Mouse (Mus musculus) retina, embryonic 14.5 days (tissue): ENCODE measurements at regions not wholly inside any gene's neighbourhood (a gene's known extent, or its start where the extent isn't known, plus 50 kb on each side); places are given as distances from the start of the nearest gene placed in this dataset.

Experiments
- DNase-seq: peaks from one replicate; pipeline ENCODE4 v3.0.0-alpha.2; 2015; ENCODE audit warnings: low spot score

DNA sequence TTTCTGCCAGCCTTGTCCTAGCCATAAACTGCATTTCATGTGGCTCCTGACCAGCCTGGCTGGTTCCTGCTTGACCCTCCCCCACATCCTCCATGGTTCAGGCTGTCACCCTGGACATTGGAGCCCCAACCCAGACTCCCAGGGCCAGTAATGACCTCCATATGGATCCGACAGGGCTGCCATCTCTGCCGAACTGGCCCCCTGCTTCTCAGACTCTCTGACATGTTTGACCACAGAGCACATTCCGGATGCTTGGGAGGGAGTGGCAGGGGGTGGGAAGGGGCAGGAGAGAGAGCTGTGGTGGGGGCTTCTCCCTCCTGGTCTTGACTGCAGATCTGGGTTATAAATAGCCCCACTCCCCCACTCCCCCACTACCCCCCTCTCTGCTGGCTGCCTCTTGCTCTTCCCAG lies 59.0 kb upstream of the Actrt2 start:
- DNase-seq, result no peak

DNA sequence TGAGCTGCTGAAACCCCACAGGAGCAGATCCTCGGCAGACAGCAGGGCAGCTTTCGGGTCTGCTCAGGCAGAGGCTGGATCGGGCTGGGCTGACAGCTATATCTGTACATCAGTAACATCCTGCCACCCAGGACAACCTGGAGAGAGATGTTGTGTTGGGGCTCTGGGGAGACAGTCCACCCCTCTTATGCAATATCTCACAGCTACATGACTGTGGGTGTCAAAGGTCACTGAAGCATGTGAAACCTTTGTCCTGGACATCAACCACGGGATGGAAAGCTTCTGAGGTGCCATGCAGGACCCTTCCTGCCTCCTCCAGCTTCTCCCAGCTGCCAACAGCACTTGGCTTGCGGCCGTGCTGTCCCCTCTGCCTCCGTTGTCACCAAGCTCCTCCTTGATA lies 60.3 kb upstream of the Actrt2 start:
- DNase-seq, result no peak

DNA sequence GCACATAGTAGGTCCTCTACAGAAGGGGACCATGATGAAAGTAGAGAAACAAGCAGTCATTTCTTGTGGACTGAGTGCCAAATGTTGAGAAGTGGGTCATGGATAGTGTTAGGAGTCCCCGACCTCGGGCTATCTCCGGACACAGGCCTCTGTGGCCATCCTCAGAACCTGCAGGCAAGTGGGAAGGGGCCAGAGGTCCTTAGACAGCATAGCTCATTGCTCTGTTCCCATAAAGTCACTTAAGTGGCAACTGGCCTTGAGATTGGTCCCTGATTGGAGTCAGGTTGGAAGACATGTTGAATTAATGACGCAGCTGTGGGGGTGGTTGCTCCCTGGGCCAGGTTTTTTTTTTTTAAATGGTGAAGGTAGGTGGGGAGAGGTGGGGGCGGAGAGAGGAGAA lies 63.0 kb upstream of the Actrt2 start:
- DNase-seq, result no peak

DNA sequence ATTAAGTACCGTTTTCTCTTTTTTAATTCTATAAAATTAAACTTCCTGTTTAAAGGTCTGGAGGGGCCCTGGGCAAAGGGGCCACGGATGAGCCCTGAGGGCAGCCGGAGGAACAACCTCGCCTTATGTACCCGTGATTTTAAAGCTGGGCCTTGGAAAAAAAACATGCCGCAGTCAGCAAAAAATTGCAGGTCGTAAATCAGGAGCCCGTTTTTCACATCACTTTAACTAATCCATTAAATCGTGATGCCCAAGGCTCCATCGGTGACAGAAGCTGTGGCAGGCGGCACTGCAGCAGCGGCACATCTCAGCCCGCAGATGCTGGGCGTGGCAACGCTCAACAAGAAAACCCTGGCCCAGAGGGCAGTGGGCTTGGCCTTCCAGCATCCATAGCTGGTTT lies 63.7 kb upstream of the Actrt2 start:
- no peak for DNase-seq

DNA sequence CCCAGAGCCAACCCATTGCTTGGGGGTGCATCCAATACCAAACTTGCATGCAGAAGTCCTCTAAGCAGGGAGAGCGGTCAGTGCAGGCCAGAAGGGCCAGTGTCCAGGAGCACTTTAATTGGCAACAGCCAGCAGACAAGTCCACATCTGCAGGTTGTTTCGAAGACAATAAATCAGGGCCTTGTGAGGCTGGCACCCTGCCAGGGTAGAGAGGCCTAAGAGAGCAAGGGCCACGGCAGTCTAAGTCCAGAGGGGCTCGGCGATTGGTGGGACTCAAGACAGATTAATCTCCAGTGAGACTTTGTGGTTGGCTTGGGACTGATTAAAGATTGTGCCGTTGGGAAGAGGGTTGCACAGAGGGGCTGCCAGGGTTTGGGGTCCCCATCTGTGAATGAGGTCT lies 68.4 kb upstream of the Actrt2 start:
- DNase-seq, result no peak

DNA sequence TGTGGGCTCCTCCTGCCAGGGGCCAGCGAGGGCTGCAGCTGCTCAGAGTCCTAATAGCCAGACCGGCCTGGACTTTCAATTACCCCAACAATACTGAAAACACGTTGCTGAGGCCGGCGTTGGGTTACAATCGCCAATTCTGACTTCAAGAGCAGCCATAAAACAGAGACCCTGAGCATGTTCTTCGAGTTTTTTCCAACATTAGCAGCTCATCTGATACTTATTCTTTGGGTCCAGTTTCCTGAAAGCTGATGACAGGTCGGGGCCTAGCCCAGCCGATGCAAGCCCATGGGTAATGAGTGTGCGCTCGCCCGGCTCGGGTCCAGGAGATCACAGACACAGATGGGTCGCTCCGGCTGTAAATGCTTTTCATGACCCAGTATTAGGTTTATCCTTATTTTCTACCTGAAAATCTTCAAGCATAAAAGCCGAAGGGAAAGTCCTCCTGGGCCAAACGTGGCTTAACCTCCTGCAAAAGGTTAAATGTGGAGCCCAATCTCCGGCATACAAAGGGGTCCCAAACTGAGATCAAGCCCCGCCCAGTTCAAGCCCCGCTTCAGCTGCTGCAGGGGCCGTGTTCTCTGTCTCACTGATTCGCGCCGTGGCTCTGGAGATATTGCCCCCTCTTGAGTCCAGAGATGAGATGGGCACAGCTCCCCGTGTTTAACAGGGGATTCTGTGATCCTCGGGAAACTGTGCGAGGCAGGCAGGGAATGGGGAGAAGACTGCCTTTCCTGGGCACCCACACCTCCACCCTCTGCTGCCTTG lies 73.6 kb upstream of the Actrt2 start:
- DNase-seq, result no peak

DNA sequence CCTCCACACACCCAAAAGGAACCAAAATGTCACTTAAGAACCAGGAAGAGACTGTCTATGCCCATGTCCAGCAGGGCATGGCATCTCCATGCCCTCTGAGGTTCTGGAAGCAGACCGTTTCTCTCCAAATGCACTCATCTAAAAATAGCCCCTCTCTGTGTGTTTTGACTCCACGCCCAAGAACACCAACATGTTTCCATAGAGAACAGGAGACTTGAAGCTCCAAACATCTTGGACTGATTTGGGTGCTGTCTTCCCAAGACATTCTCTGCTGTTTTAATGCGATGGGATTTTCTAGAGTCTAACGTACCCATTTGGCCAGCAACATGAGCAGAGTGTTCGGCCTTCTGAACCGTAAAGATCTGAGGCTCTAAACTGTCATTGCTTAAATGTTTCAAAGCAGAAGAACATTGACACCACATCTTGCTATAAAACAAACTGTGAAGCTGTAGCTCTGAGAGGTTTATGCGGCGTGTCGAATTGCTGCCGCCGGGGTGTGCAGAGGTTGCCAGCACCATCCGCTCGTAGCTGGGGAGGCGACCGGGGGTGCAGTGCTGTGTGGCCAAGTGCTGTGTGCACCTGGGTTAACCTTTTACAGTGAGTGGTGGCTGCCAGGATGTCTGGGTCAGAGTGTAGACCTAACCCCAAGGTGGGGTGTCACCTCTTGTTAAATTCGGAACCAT lies 78.8 kb upstream of the Actrt2 start:
- DNase-seq, result no peak

DNA sequence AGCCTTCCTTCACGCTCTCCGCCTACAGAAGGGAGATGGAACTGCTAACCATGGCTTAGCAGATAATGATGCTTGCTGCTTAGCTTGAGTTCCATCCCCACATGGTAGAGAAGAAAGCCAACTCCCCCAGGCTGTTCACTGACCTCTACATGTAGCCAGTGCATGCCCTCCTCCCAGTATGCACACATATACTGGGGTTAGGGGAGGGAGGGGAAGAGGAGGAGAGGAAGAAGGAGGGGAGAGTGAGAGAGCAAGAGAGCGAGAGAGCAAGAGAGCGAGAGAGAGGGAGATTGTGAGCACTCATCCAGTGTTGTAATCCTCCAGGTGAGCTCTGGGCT lies 79.3 kb upstream of the Actrt2 start:
- no peak for DNase-seq

DNA sequence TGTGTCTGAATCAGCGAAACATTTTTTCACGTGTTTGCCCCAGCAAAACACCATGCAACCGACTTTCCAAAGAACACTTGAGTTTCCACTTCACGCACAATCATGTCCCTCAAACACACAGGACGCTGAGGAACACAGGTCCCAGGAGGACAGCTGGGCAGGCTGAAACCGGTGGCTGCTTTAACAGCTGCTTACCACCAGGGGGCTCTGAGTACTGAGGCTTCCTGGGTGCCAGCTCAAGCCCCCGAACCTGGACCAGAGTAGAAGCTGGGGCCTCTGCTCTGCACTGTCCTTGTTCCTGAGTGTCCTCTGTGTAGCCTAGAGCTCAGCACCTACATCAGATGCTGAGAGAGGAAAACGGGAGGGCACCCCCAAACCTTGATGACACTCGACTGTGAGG lies 81.5 kb upstream of the Actrt2 start:
- peak; percentile 83 for DNase-seq

DNA sequence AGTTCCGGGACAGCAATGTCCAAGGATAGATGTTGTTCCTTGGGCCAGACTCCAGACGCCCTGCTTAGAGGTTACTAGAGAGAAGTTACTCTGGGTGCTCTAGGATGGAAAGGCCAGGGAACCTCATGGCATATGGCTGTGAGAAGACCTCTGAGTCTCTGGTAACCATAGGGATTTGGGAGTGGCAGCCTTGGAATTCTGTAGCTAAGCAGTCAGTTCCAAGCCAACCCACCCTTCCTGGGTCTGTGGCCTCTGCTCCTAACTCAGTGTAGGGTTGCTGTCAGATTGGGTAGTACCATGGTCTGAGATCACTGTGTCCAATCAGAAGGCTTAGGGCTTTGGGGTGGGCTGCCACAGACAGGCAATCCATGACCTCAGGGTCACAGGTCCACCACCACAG lies 82.3 kb upstream of the Actrt2 start:
- DNase-seq, result no peak

DNA sequence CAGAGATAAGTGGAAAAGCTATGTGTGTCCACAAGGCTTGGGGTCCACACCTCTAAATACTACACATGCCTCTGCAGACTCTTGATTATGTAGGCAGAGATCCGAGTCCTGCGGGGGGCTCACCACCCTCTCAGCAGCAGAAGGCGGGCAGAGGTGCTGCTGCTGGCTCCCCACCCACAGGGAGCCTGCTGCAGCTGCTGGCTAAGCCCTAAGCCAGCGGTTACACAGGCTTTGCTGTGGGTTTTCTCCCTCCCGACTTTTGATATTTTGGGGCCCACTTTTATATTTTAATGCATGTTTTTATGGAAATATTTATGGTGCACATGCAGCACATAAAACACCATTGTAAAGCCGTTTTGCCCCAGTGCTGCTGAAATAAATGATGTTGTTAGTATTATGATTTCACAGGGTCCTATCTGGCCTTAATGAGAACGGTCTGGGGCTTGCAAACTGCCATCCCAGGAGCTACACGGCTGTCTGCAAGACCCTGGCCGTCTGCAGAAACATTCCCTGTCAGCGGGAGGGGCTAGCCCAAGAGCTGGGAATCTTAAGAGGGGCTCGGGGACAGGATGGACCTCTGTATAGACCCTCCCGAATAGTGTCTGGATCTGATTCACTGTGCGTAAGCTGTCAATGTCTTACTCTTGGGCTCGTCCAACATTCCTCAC lies 82.9 kb upstream of the Actrt2 start:
- DNase-seq, result no peak

DNA sequence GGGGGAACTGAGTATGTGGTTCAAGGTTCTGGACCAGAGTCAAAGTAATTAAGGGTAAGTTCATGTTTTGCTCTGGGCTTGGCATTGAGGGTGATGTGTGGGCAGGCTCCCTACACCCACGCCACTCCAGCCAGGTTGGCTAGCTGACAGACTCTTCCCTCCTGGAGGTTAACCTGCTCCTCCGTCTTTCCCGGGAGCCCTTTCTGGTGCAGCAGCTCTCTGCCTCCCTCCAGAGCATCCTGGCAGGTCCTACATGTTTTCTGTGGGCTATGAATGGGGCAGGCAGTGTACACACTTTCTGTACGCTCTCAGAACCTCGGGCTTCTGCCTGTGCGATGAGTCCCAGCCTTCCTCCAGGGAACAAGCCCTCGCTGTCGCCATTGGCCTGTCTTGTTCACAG lies 82.8 kb upstream of the Ttc34 start:
- no peak for DNase-seq

DNA sequence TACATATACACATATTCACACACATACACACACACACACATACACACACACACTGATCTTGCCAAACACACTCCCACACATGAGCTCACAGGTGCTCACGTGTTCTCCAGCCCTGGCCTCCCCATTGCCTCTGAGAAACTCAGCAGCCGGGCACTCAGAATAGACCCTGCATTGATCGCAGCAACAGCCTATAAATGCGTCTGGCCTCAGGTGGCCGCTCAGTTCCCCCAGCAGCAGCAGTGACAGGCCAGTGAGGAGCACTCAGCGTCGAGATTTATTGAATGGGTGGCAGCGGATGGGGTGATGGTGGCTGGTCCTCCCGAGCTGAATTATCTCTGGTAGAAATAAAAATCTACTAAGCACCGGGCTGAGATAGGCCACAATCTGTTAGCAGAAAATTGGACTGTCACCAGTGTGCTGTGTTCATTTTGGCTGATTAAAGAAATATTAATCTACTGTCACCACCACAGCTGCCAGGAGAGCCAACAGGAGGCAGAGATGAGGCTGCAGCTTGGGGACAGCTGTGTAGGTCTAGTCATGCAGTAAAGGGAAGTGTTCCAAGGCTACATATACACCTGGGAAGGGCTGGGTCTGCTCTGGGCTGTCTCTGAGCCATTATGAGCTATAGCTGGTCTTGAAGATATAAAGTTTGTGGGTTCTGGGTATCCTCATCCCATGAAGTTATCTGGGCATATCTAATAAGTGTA lies 80.4 kb upstream of the Ttc34 start:
- no peak for DNase-seq

DNA sequence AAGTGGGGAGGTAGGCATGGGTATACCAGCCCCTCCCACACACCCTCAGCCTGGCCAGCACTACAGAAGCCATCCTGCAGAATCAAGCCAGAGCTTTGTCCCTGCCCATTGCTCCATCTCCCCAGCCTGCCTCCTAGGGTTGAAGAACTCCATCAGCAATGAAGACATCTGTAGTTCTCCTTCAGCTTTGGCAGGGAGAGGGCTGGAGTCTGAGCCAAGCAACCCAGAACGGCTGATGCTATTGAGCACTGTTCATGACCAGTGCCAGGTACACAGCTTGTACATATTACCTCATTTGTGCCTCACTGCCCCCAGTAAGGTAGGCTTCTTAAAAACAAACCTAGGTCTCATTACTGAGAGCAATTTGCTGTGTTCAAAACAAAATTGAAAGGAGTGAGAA lies 77.4 kb upstream of the Ttc34 start:
- no peak for DNase-seq

DNA sequence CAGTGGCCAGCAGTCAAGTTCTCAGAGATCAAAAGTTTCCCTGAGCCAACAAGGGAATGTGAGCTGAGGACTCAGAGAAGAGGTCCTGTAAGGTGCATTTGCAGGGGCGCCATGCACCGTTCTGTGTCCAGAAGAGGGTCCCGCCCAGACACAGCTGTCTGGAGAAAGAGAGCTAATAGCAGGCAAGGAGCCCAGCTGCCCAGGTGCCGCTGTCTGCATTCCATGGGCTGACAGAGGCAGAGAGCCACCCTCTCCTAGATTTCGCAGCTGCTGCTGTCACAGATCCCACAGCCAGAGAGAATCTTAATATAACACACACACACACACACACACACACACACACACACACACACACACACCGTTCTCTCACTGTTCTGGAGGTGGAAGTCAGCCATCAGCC lies 73.0 kb upstream of the Ttc34 start:
- no peak for DNase-seq

DNA sequence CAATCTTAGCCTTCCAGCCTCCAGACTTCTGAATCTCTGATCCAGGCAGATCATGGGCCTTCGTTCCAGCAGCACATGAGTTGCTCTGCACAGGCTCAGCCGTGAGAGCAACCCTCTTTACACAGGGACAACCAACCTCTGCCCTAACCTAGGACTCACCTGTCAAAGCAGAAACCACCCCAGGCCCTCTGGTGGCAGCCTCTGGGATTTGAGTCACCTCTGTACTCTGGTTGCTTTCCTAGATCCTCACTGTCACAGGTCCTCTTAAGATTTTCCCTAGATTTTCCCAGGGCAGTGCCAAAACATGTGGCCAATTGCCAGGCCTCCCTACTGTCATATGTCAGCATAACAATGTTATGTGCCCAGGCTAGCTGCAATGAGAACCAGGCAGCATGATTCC lies 71.1 kb upstream of the Ttc34 start:
- no peak for DNase-seq

DNA sequence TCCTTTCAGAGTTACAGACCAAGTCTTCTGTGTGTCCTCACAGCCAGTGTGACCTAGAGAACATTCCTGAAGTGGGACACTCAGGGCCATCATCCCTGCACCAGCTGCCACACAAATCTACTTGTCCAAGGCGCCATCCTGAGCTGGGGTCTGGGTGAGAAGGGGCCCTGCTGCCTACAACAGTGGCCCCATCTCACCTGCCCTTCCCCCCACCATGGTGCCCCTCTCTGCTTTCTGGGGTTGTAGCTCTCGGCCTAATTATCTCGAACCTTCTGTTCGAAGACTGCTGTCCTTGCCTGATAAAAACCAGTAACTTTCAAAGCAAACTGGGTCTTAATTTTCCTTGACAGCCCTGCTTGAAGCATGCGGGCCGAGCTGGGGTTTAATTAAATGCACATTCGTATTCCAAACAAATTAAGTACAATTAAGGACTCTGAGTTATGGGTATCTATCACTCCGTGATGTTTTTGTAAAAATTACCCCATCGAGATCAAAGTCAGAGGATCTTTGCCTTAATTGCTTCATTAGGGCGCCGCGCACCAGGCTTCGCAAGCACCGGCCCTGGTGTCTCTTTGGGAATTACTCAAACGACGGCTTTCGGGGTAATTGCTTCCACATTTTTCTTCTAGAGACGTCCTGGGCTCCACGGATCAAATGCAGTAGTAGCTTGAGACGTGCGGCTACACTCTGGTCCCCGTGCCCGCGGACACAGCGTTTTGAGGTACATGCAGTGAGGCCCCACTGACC lies 65.8 kb upstream of the Ttc34 start:
- peak; percentile 42 for DNase-seq

DNA sequence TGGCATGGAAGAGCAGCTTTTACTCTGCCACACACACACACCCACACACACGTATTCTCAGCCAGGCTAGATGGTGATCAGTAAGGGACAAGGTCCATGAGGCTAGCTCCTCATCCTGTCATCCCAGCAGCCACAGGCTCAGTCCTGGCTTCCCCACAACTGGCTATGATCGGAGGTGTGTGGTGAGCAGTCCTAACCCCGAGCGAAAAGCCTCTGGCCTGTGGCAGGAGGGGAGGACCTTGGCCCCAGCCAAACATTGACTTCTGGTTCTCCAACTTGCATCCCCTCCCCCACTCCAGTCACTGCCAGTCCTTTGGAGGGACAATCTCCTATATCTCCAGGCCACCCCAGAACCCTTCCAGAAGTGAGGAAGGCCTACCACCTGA lies 65.2 kb upstream of the Ttc34 start:
- DNase-seq, result no peak

DNA sequence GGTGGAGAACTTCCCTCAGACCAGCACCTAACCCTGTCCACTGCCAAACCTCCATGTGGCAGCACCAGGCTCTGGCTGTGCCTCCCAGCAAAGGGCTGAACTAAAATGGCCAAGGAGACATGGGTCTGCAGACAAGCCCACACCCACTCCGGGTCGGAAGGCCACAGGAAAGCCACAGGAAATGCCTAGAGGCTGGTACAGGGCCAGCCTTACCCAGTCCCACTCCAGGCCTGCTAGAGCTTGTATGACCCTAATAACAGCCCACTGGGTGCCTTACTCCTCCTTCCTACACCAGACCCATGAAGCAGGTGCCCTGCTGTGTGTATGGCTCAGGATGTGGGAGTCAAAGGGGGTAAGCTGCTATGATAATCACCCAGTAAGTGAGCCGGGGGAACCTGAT lies 63.4 kb upstream of the Ttc34 start:
- DNase-seq, result no peak

DNA sequence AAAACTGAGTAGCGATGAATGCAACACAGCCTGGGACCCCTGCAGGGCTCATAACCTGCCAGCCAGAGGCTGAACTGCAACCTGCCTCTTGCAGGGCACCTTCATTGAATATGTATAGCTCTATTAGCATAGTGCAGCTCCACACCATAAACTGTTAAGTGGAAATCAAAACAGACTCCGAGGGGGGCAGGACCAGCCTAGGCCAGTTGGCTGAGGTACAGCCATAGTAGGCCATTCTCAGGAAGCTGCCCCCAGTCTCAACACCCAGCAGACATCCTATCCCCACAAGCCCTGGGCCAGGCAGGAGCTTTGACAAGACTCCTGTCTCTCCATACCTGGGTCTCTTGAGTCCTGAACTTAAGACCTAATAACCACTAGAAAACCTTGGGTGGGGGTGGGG lies 62.9 kb upstream of the Ttc34 start:
- DNase-seq, result no peak

DNA sequence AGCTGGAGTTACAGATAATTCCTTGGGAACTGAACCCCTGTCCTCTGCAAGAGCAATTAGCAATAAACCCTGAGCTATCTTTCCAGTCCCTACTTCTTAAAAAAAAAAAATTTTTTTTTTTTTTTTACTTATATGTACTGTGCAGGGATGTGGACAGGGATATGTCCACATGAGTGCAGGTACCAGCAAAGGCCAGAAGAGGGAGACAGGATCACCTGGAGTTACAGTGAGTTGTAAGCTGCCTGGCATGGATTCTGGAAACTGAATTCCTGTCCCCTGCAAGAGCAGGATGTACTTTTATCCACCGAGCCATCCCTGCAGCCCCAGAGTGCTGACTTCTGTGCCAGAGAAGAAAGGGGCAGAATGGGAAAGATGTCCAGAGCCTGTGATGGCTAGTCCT lies 58.4 kb upstream of the Ttc34 start:
- DNase-seq, result no peak

DNA sequence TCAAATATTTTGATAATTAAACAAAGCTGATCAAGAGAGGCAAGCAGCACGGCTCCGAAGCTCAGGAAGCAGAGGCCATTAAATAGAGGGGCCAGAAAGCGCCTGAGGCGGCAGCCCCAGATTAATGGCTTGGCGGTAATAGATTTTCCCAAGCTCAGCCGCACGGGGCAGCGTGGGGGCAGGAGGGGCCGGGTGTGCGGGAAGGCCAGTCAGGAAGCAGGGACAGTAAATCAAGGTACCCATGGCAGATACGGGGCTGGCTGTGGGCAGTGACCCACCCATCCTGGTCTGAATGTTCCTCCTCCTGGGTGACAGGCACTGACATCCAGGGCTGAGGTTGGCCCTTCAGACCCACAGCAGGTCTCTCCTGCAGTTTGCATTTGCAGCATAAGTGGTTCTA lies 55.9 kb upstream of the Ttc34 start:
- peak; percentile 48 for DNase-seq
